Mouse (Mus musculus) limb, embryonic 11.5 days (tissue): ENCODE results near the gene Acap2. TPM values are rescaled to one million over a fixed set of nuclear protein-coding genes. Genes with fewer than 3 reads are reported as not detected.
A peak's percentile ranks its signal among the peaks of the same experiment; 100 is the strongest.

Source experiments
- ATAC-seq: fragments of 200-750 bp; cut with Nextera tagmentation; 2 replicates; pipeline ENCODE4 v1.8.0; 2017; ENCODE audit warnings: low read depth; ENCODE audit not compliant: insufficient number of reproducible peaks, low FRiP score, low TSS enrichment
- DNase-seq: peaks from one replicate; pipeline ENCODE4 v3.0.0-alpha.2; 2015; ENCODE audit warnings: low spot score
- H3K27ac ChIP-seq: fragments of 300-500 bp; sonication (generic); replicated peaks from 2 replicates; pipeline ENCODE4 v1.5.1; 2014; ENCODE audit warnings: low read depth, mild to moderate bottlenecking, low read length
- H3K27me3 ChIP-seq: fragments of 300-500 bp; sonication (generic); 2 replicates; pipeline ENCODE4 v1.6.1; 2014; ENCODE audit warnings: mild to moderate bottlenecking, low read length, mixed read lengths; ENCODE audit not compliant: control insufficient read depth, insufficient read depth
- H3K36me3 ChIP-seq: fragments of 300-500 bp; sonication (generic); 2 replicates; pipeline ENCODE4 v1.6.1; 2014; ENCODE audit warnings: mild to moderate bottlenecking, low read length, moderate library complexity, mixed read lengths; ENCODE audit not compliant: control insufficient read depth, insufficient read depth
- H3K4me1 ChIP-seq: fragments of 300-500 bp; sonication (generic); 2 replicates; pipeline ENCODE4 v1.6.1; 2014; ENCODE audit warnings: low read length, mixed read lengths; ENCODE audit not compliant: control insufficient read depth, insufficient read depth
- H3K4me2 ChIP-seq: fragments of 300-500 bp; sonication (generic); 2 replicates; pipeline ENCODE4 v1.6.1; 2014; ENCODE audit warnings: low read depth, mild to moderate bottlenecking, moderate library complexity; ENCODE audit not compliant: severe bottlenecking
- H3K4me3 ChIP-seq: fragments of 300-500 bp; sonication (generic); 2 replicates; pipeline ENCODE4 v1.5.1; 2014; ENCODE audit warnings: low read depth, low read length
- H3K9ac ChIP-seq: fragments of 300-500 bp; sonication (generic); 2 replicates; pipeline ENCODE4 v1.6.1; 2014; ENCODE audit warnings: mild to moderate bottlenecking, low read length
- H3K9me3 ChIP-seq: fragments of 300-500 bp; sonication (generic); 2 replicates; pipeline ENCODE4 v1.6.1; 2016; ENCODE audit warnings: low read length; ENCODE audit not compliant: control insufficient read depth
- WGBS: fragments of 180-500 bp; shearing (Covaris S2); extraction: QIAGEN DNeasy Blood & Tissue Kit; methylation state at CpG from one replicate; pipeline ENCODE4 v1.1.7; 2014; 5-methylcytosine and 5-hydroxymethylcytosine counted together
- polyA plus RNA-seq: library from polyadenylated mRNA; unstranded; fragments of >200 nt; fragmentation: Nextera tagmentation; extraction: Ambion mirVana; gene quantifications from 2 replicates; pipeline ENCODE4 v1.2.1, GENCODE M21; 2014

Acap2 gene
- polyA plus RNA-seq, 1 experiment from 2014 or later, result 18.0 TPM

DNA sequence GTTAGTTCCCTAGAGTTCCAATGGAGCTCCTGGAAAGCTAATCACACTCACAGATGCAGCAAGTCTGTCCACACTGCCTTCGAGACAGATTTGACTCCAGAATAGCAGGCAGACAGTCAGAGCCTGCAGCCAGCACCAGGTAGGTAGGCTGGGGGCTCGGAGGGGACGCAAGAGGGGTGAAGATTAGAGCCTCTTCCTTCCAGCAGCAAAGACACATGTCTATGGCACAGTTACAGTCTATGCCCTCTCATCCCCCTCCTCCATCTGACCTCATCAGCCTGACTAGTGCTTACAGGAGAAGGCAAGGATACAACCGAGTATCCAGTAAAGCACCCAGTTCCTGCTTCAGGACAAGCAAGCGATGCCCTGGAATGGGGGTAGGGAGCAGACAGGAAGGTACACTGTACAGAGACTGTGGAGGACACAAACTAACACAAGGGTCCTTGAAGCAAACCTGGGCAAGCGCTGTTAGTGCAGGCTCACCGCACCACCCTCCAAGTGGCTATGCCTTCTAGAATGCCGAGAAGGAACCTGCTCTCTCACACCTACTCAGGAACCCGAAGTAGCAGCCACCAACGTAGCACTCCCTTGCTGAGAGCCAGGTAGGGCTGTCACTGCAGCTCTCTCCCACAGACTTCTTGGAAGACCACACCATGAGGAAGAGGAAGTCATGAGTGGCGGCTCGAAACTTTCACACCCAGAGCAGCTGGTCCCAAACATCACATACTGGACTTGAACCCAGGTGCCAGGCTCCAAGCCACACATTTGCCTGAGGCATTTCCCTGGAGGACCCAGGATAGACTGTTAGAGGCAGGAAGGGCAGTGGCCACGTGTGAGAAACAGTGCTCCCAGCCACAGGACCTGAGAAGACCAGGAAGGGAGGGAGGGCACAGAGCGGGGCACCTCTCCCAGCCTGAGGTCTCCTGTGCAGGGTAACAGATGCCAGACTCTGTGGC is 131.6 kb downstream of the Acap2 start:
- H3K4me1 ChIP-seq, result peaks cover 20% of the 10 kb centered on the region
- H3K36me3 ChIP-seq, result no peaks in the 10 kb centered on the region
- 70% methylated on average over 14 of the region's 14 CpGs for WGBS
- no peaks in the 10 kb centered on the region for H3K9me3 ChIP-seq
- DNase-seq (no peak), ATAC-seq (no peak)
- no peak overlapping the region for H3K27ac ChIP-seq
- no peak overlapping the region for H3K4me2 ChIP-seq
- H3K4me3 ChIP-seq, result no peak overlapping the region
- H3K27me3 ChIP-seq, result no peaks in the 10 kb centered on the region
- H3K9ac ChIP-seq, result no peak overlapping the region

DNA sequence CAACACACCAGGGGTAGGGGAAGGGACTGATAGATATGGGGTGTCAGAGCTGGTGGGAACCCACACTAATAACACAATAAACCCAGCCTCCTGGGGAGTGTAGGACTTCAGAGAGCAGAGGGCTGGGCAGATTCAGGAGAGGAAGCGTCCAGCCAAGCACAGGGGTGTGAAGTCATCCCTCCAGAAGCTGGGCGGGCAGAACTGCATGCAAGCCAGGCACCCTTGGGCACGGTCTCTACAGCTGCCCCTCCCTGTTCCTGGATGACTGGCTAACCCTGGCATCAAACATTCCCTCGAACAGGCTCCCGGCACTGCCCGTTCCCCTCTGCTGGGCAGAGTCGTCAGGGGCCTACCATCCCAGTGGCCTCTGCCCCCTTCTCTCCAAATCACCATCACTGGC is 132.8 kb downstream of the Acap2 start:
- no peaks in the 10 kb centered on the region for H3K36me3 ChIP-seq
- DNase-seq (no peak), ATAC-seq (no peak)
- no peak overlapping the region for H3K9ac ChIP-seq
- H3K4me1 ChIP-seq, result peaks cover 20% of the 10 kb centered on the region
- no peak overlapping the region for H3K4me2 ChIP-seq
- no peak overlapping the region for H3K27ac ChIP-seq
- no peaks in the 10 kb centered on the region for H3K9me3 ChIP-seq
- 78% methylated on average over 7 of the region's 7 CpGs for WGBS
- no peak overlapping the region for H3K4me3 ChIP-seq
- no peaks in the 10 kb centered on the region for H3K27me3 ChIP-seq

DNA sequence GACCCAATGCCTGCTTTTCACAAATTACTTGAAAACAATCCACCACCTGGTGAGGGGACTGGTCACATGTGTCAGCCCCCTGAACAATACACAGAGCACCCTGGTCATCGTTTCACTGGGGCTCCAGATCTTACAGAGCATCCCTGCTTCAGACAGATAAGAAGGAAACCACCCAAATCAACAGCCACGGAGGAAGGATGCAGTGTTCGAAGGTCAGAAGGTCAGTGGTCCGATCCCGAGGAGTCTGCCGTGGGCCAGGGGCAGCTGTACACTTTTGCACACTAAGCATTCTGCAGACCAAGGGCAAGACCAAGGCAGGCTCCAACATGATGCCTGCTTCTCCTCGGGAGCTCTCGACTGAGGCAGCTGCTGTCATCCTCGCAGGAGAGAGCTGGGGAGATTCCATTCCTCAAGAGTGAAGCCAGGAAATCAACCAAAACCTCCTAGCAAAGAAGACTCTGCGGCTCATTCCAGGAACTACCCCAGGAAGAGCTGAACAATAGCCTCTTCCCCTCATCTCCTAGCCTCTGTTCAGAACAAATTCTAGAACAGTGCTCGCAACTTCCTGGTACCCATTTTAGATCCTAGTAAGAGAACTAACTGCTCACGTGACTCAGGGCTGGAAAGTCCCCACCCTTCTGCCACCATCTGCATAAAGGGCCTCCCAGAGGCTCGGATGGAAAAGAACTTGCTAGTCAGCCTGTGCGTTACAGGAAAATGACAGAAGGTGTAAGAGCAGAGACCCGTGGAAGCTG is 134.5 kb downstream of the Acap2 start:
- Histone ChIP-seq H3K4me1 (peaks cover 25% of the 10 kb centered on the region), H3K27ac (no peak overlapping the region; the same call in 1 of the 2 replicates), H3K4me3 (no peak overlapping the region), H3K4me2 (no peak overlapping the region), H3K27me3 (no peaks in the 10 kb centered on the region), H3K9me3 (no peaks in the 10 kb centered on the region), H3K9ac (no peak overlapping the region), H3K36me3 (no peaks in the 10 kb centered on the region)
- no peak for DNase-seq
- 58% methylated on average over 15 of the region's 15 CpGs for WGBS
- no peak for ATAC-seq

DNA sequence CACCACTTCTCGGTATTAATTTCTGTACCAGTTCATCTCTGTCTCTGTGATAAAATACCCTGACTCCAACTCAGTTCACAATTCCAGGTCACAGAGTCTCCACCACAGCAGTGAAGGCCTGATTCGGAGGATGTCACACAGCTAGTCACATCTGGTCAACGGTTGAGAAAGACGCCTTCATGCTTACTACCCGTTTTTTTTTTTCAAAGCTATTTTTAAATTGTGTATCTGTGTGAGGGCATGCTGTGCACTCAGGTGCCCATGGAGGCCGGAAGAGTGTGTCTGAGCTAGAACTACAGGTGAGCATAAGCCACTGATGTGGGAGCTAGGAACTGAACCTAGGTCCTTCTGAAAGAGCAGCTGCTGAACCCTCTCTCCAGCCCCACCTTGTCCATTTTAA is 136.3 kb downstream of the Acap2 start:
- DNase-seq (no peak), ATAC-seq (no peak)
- Histone ChIP-seq H3K27ac (no peak overlapping the region), H3K36me3 (no peaks in the 10 kb centered on the region), H3K4me2 (no peak overlapping the region), H3K9me3 (no peaks in the 10 kb centered on the region), H3K4me1 (peaks cover 22% of the 10 kb centered on the region), H3K9ac (no peak overlapping the region), H3K4me3 (no peak overlapping the region), H3K27me3 (no peaks in the 10 kb centered on the region)
- WGBS, result 94% methylated on average over 6 of the region's 6 CpGs

DNA sequence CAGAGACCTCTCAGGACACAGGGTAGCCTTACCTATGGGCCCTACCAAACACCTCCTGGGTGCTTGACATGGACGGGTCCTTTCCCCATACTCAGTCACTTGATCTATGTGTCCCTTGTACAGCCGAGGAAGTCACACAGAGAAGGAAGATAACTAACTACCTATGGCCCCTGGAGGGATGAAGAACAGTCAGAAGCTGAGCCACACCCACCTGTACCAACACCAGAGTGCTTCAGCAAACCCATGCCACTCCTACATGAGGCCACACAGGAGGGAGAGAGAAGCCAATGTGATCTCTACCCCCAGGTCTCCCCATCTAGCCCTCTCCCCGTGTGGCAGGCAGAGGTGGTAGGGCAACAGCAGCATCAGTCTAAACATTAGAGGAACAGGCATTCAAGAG is 138.1 kb downstream of the Acap2 start:
- H3K36me3 ChIP-seq, result no peaks in the 10 kb centered on the region
- no peaks in the 10 kb centered on the region for H3K27me3 ChIP-seq
- H3K4me1 ChIP-seq, result peaks cover 26% of the 10 kb centered on the region
- whole genome bisulfite sequencing, result 81% methylated on average over 3 of the region's 3 CpGs
- H3K27ac ChIP-seq, result no peak overlapping the region
- no peaks in the 10 kb centered on the region for H3K9me3 ChIP-seq
- no peak for DNase-seq
- H3K9ac ChIP-seq, result no peak overlapping the region
- no peak for ATAC-seq
- H3K4me3 ChIP-seq, result no peak overlapping the region
- H3K4me2 ChIP-seq, result no peak overlapping the region

DNA sequence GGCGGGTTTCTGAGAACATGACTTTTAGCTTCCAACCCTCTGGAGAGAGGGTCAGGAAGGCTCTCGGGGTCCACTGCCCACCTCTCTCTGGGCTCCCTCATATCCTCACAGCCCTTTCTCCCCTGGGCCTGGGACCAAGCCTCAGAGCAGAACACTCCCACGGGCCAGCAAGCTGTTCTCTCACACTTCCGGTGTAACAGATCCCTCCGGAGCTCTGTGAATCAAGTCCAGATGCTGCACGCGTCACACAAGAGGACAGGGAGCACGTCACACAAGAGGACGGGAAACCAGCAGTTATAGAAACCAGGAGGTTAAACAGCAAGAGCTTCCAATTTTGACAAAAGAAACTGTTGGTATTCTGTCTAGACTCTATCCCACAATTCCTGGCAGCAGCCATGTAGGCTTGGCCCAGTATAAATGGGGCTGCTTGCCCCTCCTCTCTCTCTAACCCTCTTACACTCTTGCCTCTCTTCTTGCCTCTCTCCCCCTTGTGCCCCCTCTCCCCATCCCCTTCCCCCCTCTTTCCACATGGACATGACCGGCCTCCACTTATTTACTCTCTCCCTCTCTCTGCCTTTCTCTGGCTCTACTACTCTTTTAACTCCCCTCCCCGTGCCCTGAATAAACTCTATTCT is 139.7 kb downstream of the Acap2 start:
- H3K27ac ChIP-seq, result 0 out of 2 replicates have a peak overlapping the region, but pooled peaks have one; percentile 47
- H3K4me1 ChIP-seq, result peaks cover 27% of the 10 kb centered on the region
- H3K9ac ChIP-seq, result no peak overlapping the region
- peak; percentile 74 for DNase-seq
- H3K9me3 ChIP-seq, result no peaks in the 10 kb centered on the region
- H3K27me3 ChIP-seq, result no peaks in the 10 kb centered on the region
- no peak overlapping the region; the same call in 1 of the 2 replicates for H3K4me2 ChIP-seq
- ATAC-seq, result peak; percentile 48; the same call in 1 of the 2 replicates
- WGBS, result 33% methylated on average over 11 of the region's 11 CpGs
- no peak overlapping the region for H3K4me3 ChIP-seq
- no peaks in the 10 kb centered on the region for H3K36me3 ChIP-seq

DNA sequence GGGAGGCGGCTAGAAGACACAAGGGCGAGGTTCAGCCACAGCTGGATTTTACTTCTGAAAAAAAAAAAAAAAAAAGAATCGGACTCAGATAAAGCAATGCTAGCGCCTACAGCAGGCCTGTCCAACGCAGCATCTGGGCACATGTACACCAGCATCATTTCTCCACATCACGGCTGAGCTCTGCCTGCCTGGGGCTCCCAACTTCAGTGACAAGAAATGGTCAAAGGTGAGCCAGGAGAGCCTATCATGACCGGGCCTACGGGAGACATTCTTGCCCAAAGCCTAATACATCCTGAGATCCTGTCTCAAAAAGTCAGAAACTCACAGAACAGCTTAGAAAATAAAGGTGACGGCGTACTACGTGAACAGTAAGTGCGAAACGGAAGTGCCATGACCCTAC is 140.3 kb downstream of the Acap2 start:
- Histone ChIP-seq H3K4me3 (no peak overlapping the region), H3K4me2 (no peak overlapping the region), H3K27ac (0 out of 2 replicates have a peak overlapping the region, but pooled peaks have one; percentile 47), H3K27me3 (no peaks in the 10 kb centered on the region), H3K9me3 (no peaks in the 10 kb centered on the region), H3K36me3 (no peaks in the 10 kb centered on the region), H3K9ac (no peak overlapping the region), H3K4me1 (peaks cover 27% of the 10 kb centered on the region)
- no peak for DNase-seq
- 92% methylated on average over 13 of the region's 13 CpGs for WGBS
- no peak for ATAC-seq

DNA sequence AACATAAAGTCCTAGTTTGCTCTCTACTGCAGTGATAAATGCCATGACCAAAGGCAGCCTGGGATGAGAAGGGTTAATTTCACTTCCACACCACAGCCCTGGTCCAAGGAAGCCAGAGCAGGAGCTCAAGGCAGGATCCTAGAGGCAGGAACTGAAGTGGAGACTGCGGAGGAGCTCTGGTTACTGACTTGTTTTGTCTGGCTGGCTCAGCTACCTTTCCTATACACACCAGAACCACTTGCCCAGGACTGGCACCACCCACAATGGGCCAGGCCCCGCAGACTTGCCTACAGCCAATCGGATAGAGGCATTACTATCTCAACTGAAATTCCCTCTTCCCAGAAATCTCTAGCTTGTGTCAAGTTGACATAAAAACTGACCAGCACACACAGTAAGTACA is 140.8 kb downstream of the Acap2 start:
- Histone ChIP-seq H3K9ac (no peak overlapping the region), H3K36me3 (no peaks in the 10 kb centered on the region), H3K27ac (no peak overlapping the region), H3K4me2 (no peak overlapping the region), H3K4me3 (no peak overlapping the region), H3K27me3 (no peaks in the 10 kb centered on the region), H3K9me3 (no peaks in the 10 kb centered on the region), H3K4me1 (peaks cover 27% of the 10 kb centered on the region)
- DNase-seq (no peak), ATAC-seq (no peak)
- 94% methylated on average over 3 of the region's 3 CpGs for WGBS
